Mouse (Mus musculus) heart, embryonic 10.5 days (tissue): Measurements from ENCODE around the gene Ttc7b. TPM values are rescaled to one million over a fixed set of nuclear protein-coding genes. Genes with fewer than 3 reads are reported as not detected.

Experiments used
- polyA plus RNA-seq: library from polyadenylated mRNA; unstranded; fragments of >200 nt; fragmentation: Nextera tagmentation; extraction: Ambion mirVana; gene quantifications from 2 replicates; pipeline ENCODE4 v1.2.1, GENCODE M21; 2016

Gene Ttc7b
- polyA plus RNA-seq, 1 experiment from 2014 or later, result 5.9 TPM

Other genes with a start within 250 kb of the Ttc7b start
- gene Rps6ka5, start 206.2 kb upstream of the Ttc7b start, polyA plus RNA-seq, result 4.9 and 5.5 TPM in 2 replicates